Mouse (Mus musculus): Measurements from ENCODE around the gene Taf1.

GRCm38 (mm10) chrX:101504636-101505035 is 27.9 kb upstream of the Taf1 start:
- TF ChIP-seq POLR2A (IDR thresholded peaks at IDR 0.05; ENCODE audit: borderline replicate concordance, insufficient read depth, low read length): no peak
- TF ChIP-seq CTCF (IDR thresholded peaks at IDR 0.05; ENCODE audit: borderline replicate concordance, insufficient read depth, low read depth, low read length): no peak
